In genomic region chr2:144215195-144215594, GRCm38 (mm10) we compare ENCODE assay signal across 8 mouse cellular contexts. TPM values are rescaled to one million over a fixed set of nuclear protein-coding genes. Genes with fewer than 3 reads are reported as not detected.
DNase-seq lines count a peak whose midpoint lies in the region; ATAC-seq and TF ChIP-seq lines count a peak whose summit lies in the region.

No protein-coding gene starts in this region.

- H3K9ac ChIP-seq in limb, embryonic 15.5 days = no peak overlapping the region

- H3K4me1 ChIP-seq in embryonic facial prominence, embryonic 10.5 days = peaks cover 17% of the 10 kb centered on the region
- H3K4me1 ChIP-seq in limb, embryonic 15.5 days = peaks cover 11% of the 10 kb centered on the region; the same call in 1 of the 2 replicates
- H3K4me1 ChIP-seq in cerebellum, adult 2 months (ENCODE audit: control insufficient read depth, insufficient read depth, low read length) = no peaks in the 10 kb centered on the region

- peak; percentile 50 for DNase-seq in layer of hippocampus, adult 9-11 months
- DNase-seq in layer of hippocampus, adult 18-20 months (ENCODE audit: low spot score in 2 of 2) = no peak
- peak; percentile 48 for DNase-seq in embryonic facial prominence, embryonic 10.5 days (ENCODE audit: low spot score)
- DNase-seq in heart, adult 9 months (ENCODE audit: low spot score in 2 of 2) = peak; percentile 61 to 63
- DNase-seq in left cerebral cortex, postnatal 36 days (ENCODE audit: low spot score in 2 of 2) = no peak
- DNase-seq in cerebellum, adult 2 months = no peak

- no peak overlapping the region for H3K4me3 ChIP-seq in embryonic facial prominence, embryonic 10.5 days
- H3K4me3 ChIP-seq in limb, embryonic 15.5 days = no peak overlapping the region
- H3K4me3 ChIP-seq in cerebellum, adult 2 months (replicated peaks; ENCODE audit: insufficient read depth, low read depth, low read length) = no peak overlapping the region

- ATAC-seq in limb, embryonic 15.5 days (ENCODE audit: insufficient number of reproducible peaks, low FRiP score, low TSS enrichment, low read depth) = no peak
- ATAC-seq in cerebellum, adult (ENCODE audit: insufficient number of reproducible peaks, low FRiP score, low TSS enrichment) = no peak

- H3K27ac ChIP-seq in embryonic facial prominence, embryonic 10.5 days (replicated peaks) = peak overlapping the region; percentile 80
- H3K27ac ChIP-seq in limb, embryonic 15.5 days = peak overlapping the region; percentile 24; the same call in 1 of the 2 replicates
- no peak overlapping the region for H3K27ac ChIP-seq in cerebellum, adult 2 months (ENCODE audit: insufficient read depth, low read length)

- no peak for TF ChIP-seq CTCF in cerebellum, adult 2 months (IDR thresholded peaks at IDR 0.05; ENCODE audit: borderline replicate concordance, insufficient read depth, low read depth, low read length)

- no peaks in the 10 kb centered on the region for H3K36me3 ChIP-seq in embryonic facial prominence, embryonic 10.5 days (replicated peaks)
- no peaks in the 10 kb centered on the region for H3K36me3 ChIP-seq in limb, embryonic 15.5 days

- 8% methylated on average over 7 of the region's 7 CpGs for WGBS in embryonic facial prominence, embryonic 10.5 days
- WGBS in limb, embryonic 15.5 days = 22% methylated on average over 7 of the region's 7 CpGs
- 23% methylated on average over 7 of the region's 7 CpGs for WGBS in cerebellum, adult 2 months

- H3K9me3 ChIP-seq in embryonic facial prominence, embryonic 10.5 days = no peaks in the 10 kb centered on the region
- H3K9me3 ChIP-seq in limb, embryonic 15.5 days = no peaks in the 10 kb centered on the region

- no peak overlapping the region for H3K4me2 ChIP-seq in limb, embryonic 15.5 days

- no peak for TF ChIP-seq POLR2A in cerebellum, adult 2 months (IDR thresholded peaks at IDR 0.05; ENCODE audit: borderline replicate concordance, insufficient read depth, low read length)

- no peaks in the 10 kb centered on the region for H3K27me3 ChIP-seq in embryonic facial prominence, embryonic 10.5 days (replicated peaks; ENCODE audit: low read depth, poor library complexity, severe bottlenecking)
- H3K27me3 ChIP-seq in limb, embryonic 15.5 days = no peaks in the 10 kb centered on the region
- H3K27me3 ChIP-seq in cerebellum, adult 2 months (ENCODE audit: control insufficient read depth, insufficient read depth, low read length) = no peaks in the 10 kb centered on the region

- intact Hi-C loops in left cerebral cortex, postnatal 36 days (cut with DNase I) = loop anchor here (5.0 kb wide), 1 partner anchor 378 kb away; no protein-coding TSS in a partner anchor

RNA-seq across cellular contexts. Expression of gene Mgme1, which starts 55.3 kb away (rescaled TPM):
- total RNA-seq in layer of hippocampus, adult 18-20 months (2021) = 1 to 10 TPM; 6.2 to 6.7 TPM
- polyA plus RNA-seq in embryonic facial prominence, embryonic 10.5 days (2016; fragmentation: Nextera tagmentation; extraction: Ambion mirVana) = 23.2 and 25.1 TPM in 2 replicates
- polyA plus RNA-seq in limb, embryonic 15.5 days (2015; fragmentation: Nextera tagmentation; extraction: Ambion mirVana) = 18.7 and 19.4 TPM in 2 replicates
- 1 to 10 TPM; 4.8 to 5.3 TPM for total RNA-seq in left cerebral cortex, postnatal 36 days (2021)
- polyA plus RNA-seq in cerebellum, adult 2 months (2012; rRNA removed) = 6.5 and 6.7 TPM in 2 replicates

RNA-seq across cellular contexts. Expression of gene Snx5, which starts 55.5 kb away (rescaled TPM):
- total RNA-seq in layer of hippocampus, adult 18-20 months (2021) = 10 to 100 TPM; 67.4 to 73.2 TPM
- polyA plus RNA-seq in embryonic facial prominence, embryonic 10.5 days (2016; fragmentation: Nextera tagmentation; extraction: Ambion mirVana) = 128 and 138 TPM in 2 replicates
- 107 and 120 TPM in 2 replicates for polyA plus RNA-seq in limb, embryonic 15.5 days (2015; fragmentation: Nextera tagmentation; extraction: Ambion mirVana)
- 10 to 100 TPM; 68.7 to 78.9 TPM for total RNA-seq in left cerebral cortex, postnatal 36 days (2021)
- polyA plus RNA-seq in cerebellum, adult 2 months (2012; rRNA removed) = 72.8 and 76.9 TPM in 2 replicates

Comparison
In these comparisons a context has a peak if more than half of its experiments do, and no peak if none do; other contexts are left out.
1. DNase-seq: peak in layer of hippocampus, adult 9-11 months (single experiment), embryonic facial prominence, embryonic 10.5 days (single experiment) and heart, adult 9 months (2 of 2); none in layer of hippocampus, adult 18-20 months (0 of 2), left cerebral cortex, postnatal 36 days (0 of 2) and cerebellum, adult 2 months (0 of 2).